In genomic region chr16:11507188-11507731, GRCm38 (mm10) we compare ENCODE assay signal across 28 mouse cellular contexts.
DNase-seq lines count a peak whose midpoint lies in the region; ATAC-seq and TF ChIP-seq lines count a peak whose summit lies in the region.
"Had no signal": no experiment of that assay in that cellular context is flagged by ENCODE, and none has a peak within 500 bp of the region (broad histone marks: within the 10 kb centered on the region; RNA-seq: fewer than 3 reads in every experiment).

No protein-coding gene starts in this region.

- no peak for TF ChIP-seq EP300 in lung, postnatal 0 days (IDR thresholded peaks at IDR 0.05)

- no peak overlapping the region for H3K4me2 ChIP-seq in kidney, embryonic 14.5 days (replicated peaks; ENCODE audit: low read depth, low read length)
- H3K4me2 ChIP-seq in lung, postnatal 0 days (replicated peaks; ENCODE audit: low read depth, low read length) = no peak overlapping the region
- H3K4me2 ChIP-seq: embryonic facial prominence, embryonic 13.5 days; forebrain, embryonic 12.5 days; heart, embryonic 13.5 days; hindbrain, embryonic 14.5 days; limb, embryonic 15.5 days; liver, embryonic 13.5 days; midbrain, embryonic 15.5 days; stomach, embryonic 15.5 days had no signal

- no peaks in the 10 kb centered on the region; the same call in 1 of the 2 replicates for H3K36me3 ChIP-seq in kidney, adult 2 months (ENCODE audit: control insufficient read depth, insufficient read depth, low read length)
- no peaks in the 10 kb centered on the region for H3K36me3 ChIP-seq in kidney, embryonic 14.5 days (ENCODE audit: control insufficient read depth, insufficient read depth, low read length)
- H3K36me3 ChIP-seq in lung, postnatal 0 days (ENCODE audit: insufficient read depth, low read length) = no peaks in the 10 kb centered on the region
- H3K36me3 ChIP-seq: forebrain, embryonic 12.5 days; G1E; heart, embryonic 13.5 days; limb, embryonic 15.5 days; liver, embryonic 13.5 days; midbrain, embryonic 10.5 days; midbrain, embryonic 15.5 days; stomach, embryonic 15.5 days had no signal

- no peak overlapping the region for H3K4me3 ChIP-seq in kidney, adult 2 months (ENCODE audit: insufficient read depth, low read depth, low read length)
- no peak overlapping the region for H3K4me3 ChIP-seq in kidney, embryonic 14.5 days (ENCODE audit: low read length)
- no peak overlapping the region for H3K4me3 ChIP-seq in lung, postnatal 0 days (ENCODE audit: low read depth, low read length)
- H3K4me3 ChIP-seq: embryonic facial prominence, embryonic 13.5 days; forebrain, embryonic 12.5 days; heart, embryonic 13.5 days; limb, embryonic 15.5 days; liver, embryonic 13.5 days; midbrain, embryonic 10.5 days; midbrain, embryonic 15.5 days; stomach, embryonic 15.5 days had no signal

- H3K4me1 ChIP-seq in kidney, adult 2 months (ENCODE audit: control insufficient read depth, insufficient read depth, low read length) = peaks cover 56% of the 10 kb centered on the region
- H3K4me1 ChIP-seq in kidney, embryonic 14.5 days (ENCODE audit: control insufficient read depth, insufficient read depth, low read length) = 0 out of 2 replicates have a peak, but pooled peaks cover 10% of the 10 kb centered on the region
- no peaks in the 10 kb centered on the region for H3K4me1 ChIP-seq in lung, postnatal 0 days (ENCODE audit: insufficient read depth, low read depth, low read length)
- H3K4me1 ChIP-seq: liver, embryonic 13.5 days; midbrain, embryonic 10.5 days had no signal

- H3K27ac ChIP-seq in kidney, adult 2 months (ENCODE audit: insufficient read depth, low read depth, low read length) = peak overlapping the region; percentile 89
- no peak overlapping the region for H3K27ac ChIP-seq in kidney, embryonic 14.5 days (ENCODE audit: low read depth, low read length)
- no peak overlapping the region for H3K27ac ChIP-seq in lung, postnatal 0 days (ENCODE audit: low read length)
- H3K27ac ChIP-seq: embryonic facial prominence, embryonic 13.5 days; forebrain, embryonic 12.5 days; heart, embryonic 13.5 days; hindbrain, embryonic 14.5 days; limb, embryonic 15.5 days; liver, embryonic 13.5 days; midbrain, embryonic 10.5 days; midbrain, embryonic 15.5 days; stomach, embryonic 15.5 days had no signal

- TF ChIP-seq POLR2A in kidney, adult 2 months (IDR thresholded peaks at IDR 0.05; ENCODE audit: low read depth, low read length) = no peak

- no peak for ATAC-seq in kidney, embryonic 14.5 days (ENCODE audit: low FRiP score, low TSS enrichment)
- ATAC-seq in lung, postnatal 0 days = peak; percentile 52
- ATAC-seq: forebrain, postnatal 0 days; intestine, postnatal 0 days; midbrain, embryonic 15.5 days had no signal

- H3K27me3 ChIP-seq in kidney, adult 2 months (replicated peaks; ENCODE audit: control insufficient read depth, insufficient read depth, low read length) = no peaks in the 10 kb centered on the region
- no peaks in the 10 kb centered on the region for H3K27me3 ChIP-seq in kidney, embryonic 14.5 days (ENCODE audit: control insufficient read depth, insufficient read depth, low read length)
- H3K27me3 ChIP-seq in lung, postnatal 0 days (replicated peaks; ENCODE audit: insufficient read depth, low read length) = no peaks in the 10 kb centered on the region
- H3K27me3 ChIP-seq: embryonic facial prominence, embryonic 13.5 days; forebrain, embryonic 12.5 days; heart, embryonic 13.5 days; limb, embryonic 15.5 days; liver, embryonic 13.5 days; midbrain, embryonic 15.5 days; stomach, embryonic 15.5 days had no signal

- H3K9ac ChIP-seq in kidney, embryonic 14.5 days (ENCODE audit: low read depth, low read length) = no peak overlapping the region
- H3K9ac ChIP-seq in lung, postnatal 0 days (replicated peaks; ENCODE audit: low read depth) = no peak overlapping the region
- H3K9ac ChIP-seq: embryonic facial prominence, embryonic 13.5 days; forebrain, embryonic 12.5 days; forebrain, postnatal 0 days; heart, embryonic 13.5 days; hindbrain, embryonic 14.5 days; limb, embryonic 15.5 days; liver, embryonic 13.5 days; midbrain, embryonic 15.5 days; stomach, embryonic 15.5 days had no signal

- no peak for DNase-seq in kidney, adult 2 months
- DNase-seq in kidney, postnatal 25 days = no peak
- peak; percentile 30 to 47 for DNase-seq in kidney, postnatal 4 days
- peak; percentile 36 for DNase-seq in lung, postnatal 0 days (ENCODE audit: low spot score)
- DNase-seq in lung, postnatal 4 days = no peak
- peak; percentile 51 for DNase-seq in retina, postnatal 1 day
- no peak for DNase-seq in spleen, adult 18-20 months
- DNase-seq: adrenal gland, adult 8-10 months; cerebellum, adult 8-10 months; cerebellum, postnatal 36 days; forebrain, postnatal 0 days; heart, postnatal 10 days; liver, embryonic 13.5 days; lung, adult 18-20 months; right cerebral cortex, postnatal 4 days; thymus, adult 18-20 months; thymus, postnatal 25 days had no signal

- no peak for TF ChIP-seq CTCF in kidney, adult 2 months (conservative IDR thresholded peaks at IDR 0.05; ENCODE audit: insufficient read depth, insufficient read length, low read depth, low read length)
- TF ChIP-seq CTCF in lung, postnatal 0 days (IDR thresholded peaks at IDR 0.05) = no peak

- 74% methylated on average over 9 of the region's 9 CpGs for WGBS in kidney, adult 2 months
- WGBS in kidney, embryonic 14.5 days = 62% methylated on average over 9 of the region's 9 CpGs
- 60% methylated on average over 9 of the region's 9 CpGs for WGBS in lung, postnatal 0 days

- no peaks in the 10 kb centered on the region for H3K9me3 ChIP-seq in kidney, embryonic 14.5 days (ENCODE audit: control insufficient read depth, low read length)
- no peaks in the 10 kb centered on the region for H3K9me3 ChIP-seq in lung, postnatal 0 days (ENCODE audit: low read length)
- H3K9me3 ChIP-seq: embryonic facial prominence, embryonic 13.5 days; forebrain, embryonic 12.5 days; G1E; heart, embryonic 13.5 days; limb, embryonic 15.5 days; liver, embryonic 13.5 days; midbrain, embryonic 10.5 days; midbrain, embryonic 15.5 days; stomach, embryonic 15.5 days had no signal

Comparison
In these comparisons a context has a peak if more than half of its experiments do, and no peak if none do; other contexts are left out.
1. DNase-seq: peak in kidney, postnatal 4 days (2 of 2), lung, postnatal 0 days (single experiment) and retina, postnatal 1 day (single experiment); none in kidney, adult 2 months (single experiment), kidney, postnatal 25 days (0 of 2), lung, postnatal 4 days (0 of 2) and spleen, adult 18-20 months (0 of 2).